Mouse (Mus musculus) B cell, adult 2 months (primary cell): Measurements from ENCODE around the gene Fam3b.

ENCODE experiments used
- DNase-seq, 2 experiments: peaks; one replicate each; pipeline ENCODE4 v3.0.0; 2022

The Fam3b gene

GRCm38 (mm10) chr16:97478655-97479054 lies 36.0 kb downstream of the Fam3b start:
- no peak for DNase-seq

GRCm38 (mm10) chr16:97476524-97476923 lies 38.1 kb downstream of the Fam3b start:
- DNase-seq: no peak

- DNase-seq: no peak
Measured at GRCm38 (mm10) chr16:97475581-97475980, 39.0 kb downstream of the Fam3b start.

GRCm38 (mm10) chr16:97474671-97475070 lies 39.9 kb downstream of the Fam3b start:
- DNase-seq: no peak

- no peak for DNase-seq
Measured at GRCm38 (mm10) chr16:97467993-97468791, 46.4 kb downstream of the Fam3b start.

- no peak for DNase-seq
Measured at GRCm38 (mm10) chr16:97467472-97467871, 47.1 kb downstream of the Fam3b start.

GRCm38 (mm10) chr16:97466182-97466957 lies 48.2 kb downstream of the Fam3b start:
- DNase-seq: no peak

GRCm38 (mm10) chr16:97462481-97463181 lies 52.0 kb downstream of the Fam3b start, which contains the start of gene Mx1:
TSS of gene Mx1 (minus strand) at chr16:97462907.
- DNase-seq: peak; percentile 34 to 40

GRCm38 (mm10) chr16:97461271-97461670 lies 53.3 kb downstream of the Fam3b start:
- DNase-seq: no peak

- DNase-seq: no peak
Measured at GRCm38 (mm10) chr16:97459831-97460230, 54.8 kb downstream of the Fam3b start.

- DNase-seq: no peak
Measured at GRCm38 (mm10) chr16:97447386-97447785, 67.2 kb downstream of the Fam3b start.

GRCm38 (mm10) chr16:97443670-97444263 lies 70.8 kb downstream of the Fam3b start:
- peak; percentile 46 to 49 for DNase-seq

GRCm38 (mm10) chr16:97441967-97442366 lies 72.6 kb downstream of the Fam3b start:
- DNase-seq: no peak

GRCm38 (mm10) chr16:97438191-97438590 lies 76.4 kb downstream of the Fam3b start:
- no peak for DNase-seq

GRCm38 (mm10) chr16:97437448-97438056 lies 77.1 kb downstream of the Fam3b start:
- DNase-seq: no peak

GRCm38 (mm10) chr16:97434206-97434605 lies 80.4 kb downstream of the Fam3b start:
- DNase-seq: no peak

GRCm38 (mm10) chr16:97431328-97431727 lies 83.3 kb downstream of the Fam3b start:
- DNase-seq: no peak

GRCm38 (mm10) chr16:97430091-97430490 lies 84.5 kb downstream of the Fam3b start:
- no peak for DNase-seq

- no peak for DNase-seq
Measured at GRCm38 (mm10) chr16:97428026-97428425, 86.6 kb downstream of the Fam3b start.

GRCm38 (mm10) chr16:97423627-97424026 lies 91.0 kb downstream of the Fam3b start:
- DNase-seq: no peak

- DNase-seq: no peak
Measured at GRCm38 (mm10) chr16:97421671-97422070, 92.9 kb downstream of the Fam3b start.
